Mouse (Mus musculus) lung, postnatal 10 days (tissue): Measurements from ENCODE around the gene Bcam.

Experiments
- DNase-seq: peaks from one replicate; pipeline ENCODE4 v3.0.0; 2021

Bcam gene

DNA sequence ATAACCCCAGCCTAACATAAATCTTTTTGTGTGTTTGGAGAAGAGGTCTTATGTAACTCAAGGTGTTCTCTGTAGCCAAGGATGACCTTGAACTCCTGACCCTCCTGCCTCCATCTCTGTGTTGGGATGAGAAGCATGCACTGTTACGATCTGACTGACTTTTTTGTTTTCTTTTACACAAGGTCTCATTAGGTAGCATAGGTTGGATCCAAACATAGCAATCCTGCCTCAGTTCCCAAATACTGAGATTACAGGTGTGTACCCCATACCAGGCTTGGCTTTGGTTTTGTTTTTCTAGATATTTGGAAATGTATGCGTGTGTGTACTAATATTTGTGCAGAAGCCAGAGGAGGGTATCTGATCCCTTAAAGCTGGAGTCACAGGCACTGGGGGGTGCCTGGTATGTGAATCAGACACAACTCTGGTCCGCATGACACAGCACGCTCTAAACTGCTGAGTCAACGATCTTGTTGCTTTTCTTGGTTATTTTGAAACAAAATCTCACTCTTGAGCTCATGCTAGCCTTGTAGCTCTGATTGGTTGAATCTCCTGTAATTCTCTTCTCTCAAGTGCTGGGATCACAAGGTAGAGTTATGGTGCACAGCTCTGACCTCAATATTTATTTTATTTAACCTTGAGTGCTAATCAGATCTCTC, 52.4 kb downstream of the Bcam start:
- no peak for DNase-seq

DNA sequence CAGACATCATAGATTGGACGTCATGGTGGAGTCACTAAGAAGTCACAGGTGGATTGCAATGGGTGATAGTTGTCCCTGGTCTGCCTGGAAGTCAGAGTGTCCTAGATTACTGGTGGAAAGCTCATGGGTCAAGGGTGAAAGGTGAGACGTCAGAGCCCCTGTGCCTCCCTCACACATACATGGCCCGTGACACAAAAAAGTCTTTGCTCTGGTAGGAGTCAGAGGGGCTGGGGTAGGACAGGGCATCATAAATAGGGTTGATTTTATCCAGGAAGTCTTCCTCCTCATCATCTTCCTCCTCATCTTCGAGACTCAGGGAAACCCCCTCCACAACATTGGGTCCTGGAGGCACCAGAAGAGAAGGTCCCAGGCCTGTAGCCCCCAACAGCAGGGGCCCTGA, 53.5 kb downstream of the Bcam start:
- DNase-seq: no peak

DNA sequence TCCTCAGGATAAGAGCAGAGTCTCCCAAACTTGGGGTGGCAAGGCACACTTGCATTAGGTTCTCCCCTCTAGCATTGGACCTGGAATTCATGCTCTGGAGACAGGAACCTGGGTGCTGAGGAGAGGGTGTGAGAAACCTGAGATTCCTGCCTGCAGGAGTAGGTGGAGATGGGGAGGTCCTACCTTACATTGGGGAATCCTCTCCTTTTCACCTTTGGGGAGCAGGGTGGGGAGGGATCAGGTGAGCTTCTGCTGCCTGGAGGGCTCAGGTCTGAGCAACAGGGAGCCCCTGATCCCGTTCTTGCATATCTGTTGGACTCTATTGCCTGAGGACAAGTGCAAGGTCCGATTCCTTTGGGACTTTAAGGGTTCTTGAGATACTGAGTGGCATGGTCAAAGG, 54.0 kb downstream of the Bcam start:
- DNase-seq: no peak

DNA sequence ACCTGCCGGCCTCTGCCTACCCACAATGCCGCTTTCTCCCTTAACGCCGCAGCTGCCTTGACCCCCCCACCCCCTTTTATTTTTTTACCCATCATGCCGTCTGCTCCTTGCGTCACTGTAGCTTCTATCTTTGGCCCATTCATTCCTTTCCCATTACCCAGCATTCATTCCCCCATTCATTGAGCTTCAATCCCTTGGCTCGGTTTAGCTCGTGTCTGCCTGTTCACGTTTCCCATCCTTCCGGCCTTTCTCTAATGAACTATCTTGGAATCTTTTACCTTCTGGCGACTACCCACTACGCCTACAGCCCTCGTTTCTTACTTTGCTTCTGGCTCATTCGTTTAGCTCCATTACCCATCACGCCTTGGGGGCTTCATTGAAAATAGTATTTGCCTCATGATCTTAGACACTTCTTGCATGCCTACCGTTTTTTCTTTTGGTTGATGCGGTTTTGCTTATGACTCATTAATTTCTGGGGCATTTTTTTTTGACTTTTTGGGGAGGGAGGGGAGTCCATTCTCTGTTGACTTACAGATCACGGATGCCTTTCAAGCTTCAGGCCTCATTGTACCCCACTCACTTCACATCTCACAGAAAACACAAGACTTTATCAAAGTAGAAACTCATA, 54.6 kb downstream of the Bcam start:
- DNase-seq: no peak

DNA sequence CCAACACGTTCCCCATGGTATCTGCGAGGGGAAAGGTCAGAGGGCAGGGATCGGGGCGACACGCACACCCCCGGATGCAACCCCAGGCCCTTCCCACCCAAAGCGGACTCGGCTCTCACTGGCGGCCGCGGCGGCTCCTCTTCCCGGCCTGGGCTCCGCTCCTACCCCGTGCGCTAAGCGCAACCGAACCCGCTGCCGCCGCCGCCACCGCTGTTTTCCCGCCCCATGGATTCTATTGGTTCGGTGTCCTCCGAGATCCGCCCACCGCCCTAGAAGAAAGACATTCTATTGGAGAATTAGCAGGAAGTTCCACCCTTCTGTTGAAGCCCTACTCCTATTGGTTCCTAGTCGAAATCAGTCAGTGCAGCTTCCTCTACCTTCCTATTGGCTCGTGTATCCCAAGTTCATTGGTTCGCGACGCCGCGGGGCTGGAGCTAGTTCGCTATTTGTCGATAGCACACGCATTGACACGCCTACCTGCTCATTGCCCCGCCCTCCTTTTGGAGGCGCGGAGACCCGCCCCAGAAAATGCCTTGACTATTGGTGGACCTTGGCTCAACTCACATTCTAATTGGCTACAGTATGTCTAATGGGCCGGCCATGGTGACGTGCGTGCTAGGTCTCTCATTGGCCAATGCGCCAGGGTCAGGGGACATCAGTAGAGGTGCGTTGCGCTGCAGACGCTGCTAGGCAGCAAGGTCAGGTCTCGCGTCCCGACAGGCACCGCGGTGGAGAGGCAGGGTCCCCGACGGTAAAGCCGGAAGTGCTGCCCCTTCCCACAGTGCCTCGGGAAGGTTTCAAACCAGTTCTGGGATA, 55.4 kb downstream of the Bcam start, which contains the start of gene Tomm40:
Tomm40 (minus strand) TSS at position 200 of the 816 bp plus-strand sequence.
- peak; percentile 100 for DNase-seq

DNA sequence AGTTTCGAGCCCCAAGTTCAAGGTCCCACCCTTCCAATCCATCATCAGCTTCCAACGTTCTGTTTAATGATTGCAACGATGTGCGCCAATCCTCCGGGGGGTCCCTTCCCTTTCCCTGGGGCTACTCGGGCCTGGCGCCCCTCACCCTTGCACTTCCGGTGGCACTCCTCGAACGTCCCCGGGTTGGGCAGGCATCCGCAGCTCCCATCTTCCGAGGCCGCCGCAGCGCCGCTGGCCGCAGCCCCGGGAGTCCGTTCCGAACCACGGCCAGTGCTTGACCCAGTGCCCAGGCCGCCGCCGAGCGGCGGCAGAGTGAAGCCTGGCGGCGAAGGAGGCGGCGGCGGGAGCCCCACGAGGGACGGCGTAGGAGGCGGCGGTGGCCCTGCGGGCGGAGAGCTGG, 56.0 kb downstream of the Bcam start:
- DNase-seq: no peak

DNA sequence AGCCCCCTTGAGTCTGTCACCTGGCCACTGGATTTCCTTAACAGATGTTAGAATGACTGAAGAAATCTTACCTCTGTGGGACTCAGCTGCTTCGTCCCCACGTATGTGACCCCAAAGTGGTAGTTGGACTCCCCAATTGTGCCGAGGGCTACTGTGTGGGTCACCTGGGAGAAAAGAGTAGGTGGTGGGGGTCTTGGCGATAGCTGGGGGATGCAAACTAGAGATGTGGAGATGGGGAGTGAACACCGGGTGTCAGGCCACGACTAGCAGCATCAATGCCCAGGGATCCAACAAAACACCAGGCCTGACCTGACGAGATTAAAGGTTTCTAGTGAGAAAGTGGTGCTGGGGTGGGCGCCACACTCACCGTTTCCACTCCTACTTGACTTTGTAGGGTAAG, 57.2 kb downstream of the Bcam start:
- DNase-seq: no peak

DNA sequence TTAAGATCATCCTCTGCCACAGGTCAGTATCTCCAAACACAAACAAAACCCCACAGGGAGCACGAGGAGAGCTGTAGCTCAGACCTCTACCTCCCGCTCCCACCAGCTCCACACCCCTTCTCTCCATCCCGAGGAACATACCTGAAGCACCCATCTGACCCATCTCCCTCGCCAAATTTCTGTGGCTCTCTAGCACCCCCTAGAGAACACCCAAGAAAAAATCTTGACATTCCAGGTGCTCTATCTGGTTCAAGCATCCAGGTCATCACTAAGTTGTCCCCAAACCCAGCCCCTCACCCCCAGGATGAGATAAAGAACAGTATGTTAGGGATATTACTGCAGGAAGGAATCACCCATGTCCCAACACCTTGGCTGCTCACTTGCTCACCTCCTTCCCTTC, 57.6 kb downstream of the Bcam start:
- DNase-seq: peak; percentile 45

DNA sequence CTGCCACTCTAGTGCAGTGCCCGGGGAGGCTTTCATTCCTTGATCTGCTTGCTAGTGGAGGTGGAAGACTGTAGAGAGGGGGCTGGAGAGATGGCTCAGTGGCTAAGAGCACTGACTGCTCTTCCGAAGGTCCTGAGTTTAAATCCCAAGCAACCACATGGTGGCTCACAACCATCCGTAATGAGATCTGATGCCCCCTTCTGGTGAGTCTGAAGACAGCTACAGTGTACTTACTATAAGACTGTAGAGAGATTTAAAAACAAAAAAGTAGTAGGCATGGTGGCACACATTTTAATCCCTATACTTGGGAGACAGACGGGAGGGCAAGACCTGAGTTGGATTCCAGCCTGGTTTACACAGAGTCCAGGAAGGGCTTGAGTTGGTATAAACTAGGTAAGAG, 58.4 kb downstream of the Bcam start:
- DNase-seq: peak; percentile 44

DNA sequence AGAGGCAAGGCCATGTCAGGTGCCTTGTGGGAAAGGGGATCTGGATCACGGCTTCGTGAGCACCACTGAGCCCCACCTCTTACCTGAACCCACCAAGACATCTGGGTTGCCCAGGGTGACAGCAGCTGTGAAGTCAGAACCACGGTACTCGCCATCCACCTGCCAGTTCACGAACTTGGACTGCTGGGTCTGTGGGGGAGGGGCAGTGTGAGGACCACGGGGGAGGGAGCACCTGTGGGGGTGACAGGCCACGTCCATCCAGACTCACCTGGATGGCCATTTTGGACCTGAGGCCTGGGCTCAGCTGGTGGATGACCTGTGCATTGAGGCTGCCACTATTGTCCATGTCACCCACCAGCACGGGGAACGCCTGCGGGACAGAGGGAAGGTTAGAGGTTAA, 60.2 kb downstream of the Bcam start:
- no peak for DNase-seq
